Mouse (Mus musculus) liver, postnatal 0 days (tissue): ENCODE measurements around the gene Cdc42. TPM values are rescaled to one million over a fixed set of nuclear protein-coding genes. Genes with fewer than 3 reads are reported as not detected.

ENCODE experiments used
- ATAC-seq: fragments of 200-750 bp; cut with Nextera tagmentation; 2 replicates; pipeline ENCODE4 v1.8.0; 2017; ENCODE audit warnings: mild to moderate bottlenecking, moderate library complexity
- DNase-seq: peaks from one replicate; pipeline ENCODE4 v3.0.0-alpha.2; 2016
- H3K27ac ChIP-seq: fragments of 300-500 bp; sonication (generic); 2 replicates; pipeline ENCODE4 v1.5.1; 2014; ENCODE audit warnings: antibody characterized with exemption, moderate library complexity, mild to moderate bottlenecking, low read depth
- H3K27me3 ChIP-seq: fragments of 300-500 bp; sonication (generic); 2 replicates; pipeline ENCODE4 v1.6.1; 2014; ENCODE audit warnings: low read length, control low read depth, mixed read lengths; ENCODE audit not compliant: insufficient read depth
- H3K36me3 ChIP-seq: fragments of 300-500 bp; sonication (generic); replicated peaks from 2 replicates; pipeline ENCODE4 v1.6.1; 2014; ENCODE audit warnings: mild to moderate bottlenecking, control low read depth, low read length, moderate library complexity, mixed read lengths; ENCODE audit not compliant: insufficient read depth
- H3K4me1 ChIP-seq: fragments of 300-500 bp; sonication (generic); 2 replicates; pipeline ENCODE4 v1.6.1; 2014; ENCODE audit warnings: antibody characterized with exemption, mild to moderate bottlenecking, control low read depth; ENCODE audit not compliant: insufficient read depth
- H3K4me2 ChIP-seq: fragments of 300-500 bp; sonication (generic); 2 replicates; pipeline ENCODE4 v1.6.1; 2014; ENCODE audit warnings: low read depth, mild to moderate bottlenecking, low read length, moderate library complexity, mixed read lengths
- H3K4me3 ChIP-seq: fragments of 300-500 bp; sonication (generic); 2 replicates; pipeline ENCODE4 v1.5.1; 2014; ENCODE audit warnings: low read depth, low read length
- H3K9ac ChIP-seq: fragments of 300-500 bp; sonication (generic); replicated peaks from 2 replicates; pipeline ENCODE4 v1.6.1; 2014; ENCODE audit warnings: mild to moderate bottlenecking, moderate library complexity
- H3K9me3 ChIP-seq: fragments of 300-500 bp; sonication (generic); 2 replicates; pipeline ENCODE4 v1.6.1; 2016; ENCODE audit warnings: mild to moderate bottlenecking, control low read depth, low read length, mixed read lengths
- CTCF ChIP-seq: sonication (generic); IDR thresholded peaks from 2 replicates; pipeline ENCODE4 v1.5.1; 2016; ENCODE audit warnings: antibody characterized with exemption, low read depth
- EP300 ChIP-seq: IDR thresholded peaks from 2 replicates; pipeline ENCODE4 v1.6.1; 2016; ENCODE audit warnings: antibody characterized with exemption, low read depth, mild to moderate bottlenecking
- WGBS: fragments of 180-500 bp; shearing (Covaris S2); extraction: QIAGEN DNeasy Blood & Tissue Kit; methylation state at CpG from one replicate; pipeline ENCODE4 v1.1.7; 2014; ENCODE audit not compliant: insufficient replicate concordance; 5-methylcytosine and 5-hydroxymethylcytosine counted together
- polyA plus RNA-seq: library from polyadenylated mRNA; unstranded; fragments of >200 nt; fragmentation: Nextera tagmentation; extraction: Ambion mirVana; gene quantifications from 2 replicates; pipeline ENCODE4 v1.2.1, GENCODE M21; 2015

Cdc42 gene
- polyA plus RNA-seq, 1 experiment from 2014 or later, result 227 TPM

DNA sequence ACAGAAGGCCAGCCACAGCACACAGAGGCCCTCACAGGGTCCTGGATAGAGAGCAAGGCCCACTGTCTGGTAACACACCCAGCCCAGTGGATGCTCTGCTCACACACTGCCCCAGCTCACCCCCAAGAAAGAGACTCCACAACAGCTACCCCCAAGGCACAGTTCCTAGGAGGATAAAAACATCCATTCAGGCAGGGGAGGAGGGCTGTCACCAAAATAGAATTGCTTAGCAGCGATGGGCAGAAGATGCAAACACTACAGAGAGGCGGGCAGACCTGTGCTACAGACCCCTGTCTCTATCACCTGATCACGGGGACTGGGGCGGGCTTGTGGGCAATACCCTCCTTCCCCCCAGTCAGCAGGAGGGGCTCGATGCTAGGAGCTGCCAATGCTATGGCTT is 63.0 kb downstream of the Cdc42 start:
- no peaks in the 10 kb centered on the region for H3K9me3 ChIP-seq
- H3K27me3 ChIP-seq, result no peaks in the 10 kb centered on the region
- H3K27ac ChIP-seq, result no peak overlapping the region
- no peak for ATAC-seq
- no peak overlapping the region for H3K9ac ChIP-seq
- no peak overlapping the region for H3K4me2 ChIP-seq
- no peak for DNase-seq
- H3K4me1 ChIP-seq, result peaks cover 5% of the 10 kb centered on the region; the same call in 1 of the 2 replicates
- 81% methylated on average over 5 of the region's 5 CpGs for WGBS
- peaks cover 3% of the 10 kb centered on the region for H3K36me3 ChIP-seq
- no peak overlapping the region for H3K4me3 ChIP-seq
- no peak for TF ChIP-seq EP300
- no peak for TF ChIP-seq CTCF

DNA sequence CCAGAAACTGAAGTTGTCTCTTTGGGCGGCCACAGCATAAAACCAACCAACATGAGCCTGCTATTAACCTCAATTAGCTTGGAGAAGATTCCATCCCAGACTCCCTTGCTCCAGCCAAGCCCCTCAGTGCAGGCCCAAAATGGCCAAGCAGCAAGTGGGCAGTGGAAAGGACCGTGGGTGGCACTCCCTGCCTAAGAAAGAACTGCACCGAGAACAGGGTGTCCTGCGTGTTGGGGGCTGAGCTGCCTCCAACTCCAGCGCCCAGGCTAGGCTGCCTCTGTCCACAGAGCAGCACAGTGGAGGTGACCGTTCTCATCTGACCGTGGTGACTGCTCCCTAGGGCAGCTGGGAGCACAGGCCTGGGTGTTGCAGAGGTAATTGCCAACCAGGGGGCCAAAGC is 63.5 kb downstream of the Cdc42 start:
- no peak for DNase-seq
- no peak overlapping the region for H3K4me3 ChIP-seq
- H3K4me2 ChIP-seq, result no peak overlapping the region
- peaks cover 3% of the 10 kb centered on the region for H3K36me3 ChIP-seq
- H3K27ac ChIP-seq, result no peak overlapping the region
- no peak overlapping the region for H3K9ac ChIP-seq
- no peak for ATAC-seq
- peaks cover 3% of the 10 kb centered on the region; the same call in 1 of the 2 replicates for H3K4me1 ChIP-seq
- 77% methylated on average over 7 of the region's 7 CpGs for WGBS
- TF ChIP-seq CTCF (no peak), EP300 (no peak)
- no peaks in the 10 kb centered on the region for H3K27me3 ChIP-seq
- no peaks in the 10 kb centered on the region for H3K9me3 ChIP-seq

DNA sequence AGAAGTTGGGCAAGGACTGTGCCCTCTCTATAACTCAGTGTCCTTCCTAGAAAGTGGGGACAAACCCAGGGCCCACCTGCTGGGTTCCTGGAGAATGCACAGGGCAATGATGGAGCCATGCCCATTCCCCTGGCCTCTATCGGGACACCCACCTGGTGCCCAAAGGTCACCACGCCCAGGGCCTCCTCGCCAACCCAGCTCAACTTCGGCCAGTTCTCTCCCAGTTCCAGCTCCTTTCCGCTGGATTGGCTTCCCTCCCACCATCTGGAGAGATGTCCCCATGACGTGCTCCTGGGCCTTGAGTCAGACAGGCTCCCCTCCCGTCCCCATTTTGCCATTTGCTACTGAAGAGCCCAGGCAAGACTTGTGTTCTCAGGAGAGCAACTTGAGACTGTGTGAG is 64.9 kb downstream of the Cdc42 start:
- Histone ChIP-seq H3K27me3 (no peaks in the 10 kb centered on the region), H3K9me3 (no peaks in the 10 kb centered on the region), H3K36me3 (peaks cover 3% of the 10 kb centered on the region), H3K9ac (no peak overlapping the region), H3K4me2 (no peak overlapping the region), H3K4me3 (no peak overlapping the region), H3K27ac (no peak overlapping the region), H3K4me1 (no peaks in the 10 kb centered on the region)
- DNase-seq (no peak), ATAC-seq (no peak)
- no peak for TF ChIP-seq EP300
- TF ChIP-seq CTCF, result no peak
- WGBS, result 84% methylated on average over 7 of the region's 7 CpGs

DNA sequence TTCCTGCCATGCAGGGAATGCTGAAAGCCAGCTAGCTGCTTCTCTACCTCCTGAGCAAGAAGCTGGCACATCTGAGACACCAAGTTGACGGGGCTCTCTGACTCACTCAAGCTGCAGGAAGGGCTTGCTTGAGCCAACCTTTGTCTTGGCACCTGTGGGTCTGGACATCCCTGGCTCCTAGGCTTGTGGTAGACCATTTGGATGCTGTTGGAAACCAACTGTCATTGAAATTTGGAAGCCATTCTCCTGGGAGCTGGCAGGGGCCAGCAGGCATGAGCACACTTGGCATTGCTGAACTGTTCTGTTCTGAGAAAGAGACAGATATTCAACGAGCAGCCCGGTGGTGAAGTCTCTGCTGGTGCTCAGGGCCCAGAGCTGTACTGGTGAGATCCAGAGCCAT is 67.3 kb downstream of the Cdc42 start:
- Histone ChIP-seq H3K4me1 (peaks cover 6% of the 10 kb centered on the region; the same call in 1 of the 2 replicates), H3K27ac (no peak overlapping the region), H3K4me3 (no peak overlapping the region), H3K9ac (no peak overlapping the region), H3K36me3 (no peaks in the 10 kb centered on the region), H3K4me2 (no peak overlapping the region), H3K9me3 (no peaks in the 10 kb centered on the region), H3K27me3 (no peaks in the 10 kb centered on the region)
- WGBS, result 71% methylated on average over 3 of the region's 3 CpGs
- TF ChIP-seq CTCF (no peak), EP300 (no peak)
- no peak for ATAC-seq
- no peak for DNase-seq

DNA sequence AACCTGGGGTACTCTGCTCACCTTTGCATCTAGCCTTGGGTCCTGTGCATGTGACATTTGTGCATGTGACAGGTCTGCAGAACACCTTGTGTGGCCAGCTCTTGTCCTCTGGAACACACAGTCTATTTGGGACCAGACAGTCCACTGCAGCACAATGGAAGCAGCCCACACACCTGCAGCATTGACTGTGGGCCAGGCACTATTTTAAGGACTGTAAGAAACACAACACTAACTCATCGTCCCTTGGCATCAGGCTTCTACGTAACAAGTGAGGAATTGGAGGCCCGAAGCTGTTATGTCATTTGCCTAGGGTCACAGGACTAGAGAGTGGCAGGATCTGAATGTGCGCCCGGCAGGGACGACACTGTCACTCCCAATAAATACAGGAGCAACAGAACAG is 67.8 kb downstream of the Cdc42 start:
- DNase-seq (no peak), ATAC-seq (no peak)
- Histone ChIP-seq H3K27me3 (no peaks in the 10 kb centered on the region), H3K27ac (no peak overlapping the region), H3K4me3 (no peak overlapping the region), H3K36me3 (no peaks in the 10 kb centered on the region), H3K9me3 (no peaks in the 10 kb centered on the region), H3K4me2 (no peak overlapping the region), H3K4me1 (peaks cover 6% of the 10 kb centered on the region; the same call in 1 of the 2 replicates), H3K9ac (no peak overlapping the region)
- 85% methylated on average over 6 of the region's 6 CpGs for WGBS
- TF ChIP-seq EP300 (no peak), CTCF (no peak)

DNA sequence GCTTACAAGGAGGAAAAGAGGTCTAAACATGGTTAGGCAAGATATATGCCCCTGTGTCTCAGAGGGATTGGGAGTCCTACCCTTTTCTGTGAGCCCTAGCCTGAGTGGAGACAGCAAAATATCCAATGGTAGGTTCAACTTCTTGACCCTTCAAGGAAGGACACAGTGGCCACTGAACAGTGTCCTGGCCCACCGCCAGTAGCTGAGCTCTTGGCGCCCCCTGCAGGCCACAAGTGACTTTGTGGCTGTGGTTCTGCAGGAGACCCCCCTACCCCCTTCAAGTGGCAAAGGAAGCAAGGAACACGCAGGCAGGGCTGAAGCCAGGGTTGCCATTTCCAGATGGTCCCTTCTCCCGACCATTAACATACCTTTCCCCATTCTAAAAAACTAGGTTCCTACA is 69.7 kb downstream of the Cdc42 start:
- ATAC-seq (no peak), DNase-seq (peak; percentile 69)
- Histone ChIP-seq H3K9me3 (no peaks in the 10 kb centered on the region), H3K36me3 (no peaks in the 10 kb centered on the region), H3K4me3 (no peak overlapping the region), H3K27me3 (peaks cover 9% of the 10 kb centered on the region; the same call in 1 of the 2 replicates), H3K27ac (no peak overlapping the region), H3K4me1 (peaks cover 6% of the 10 kb centered on the region; the same call in 1 of the 2 replicates), H3K9ac (no peak overlapping the region), H3K4me2 (no peak overlapping the region)
- TF ChIP-seq CTCF (peak; percentile 86), EP300 (no peak)
- 5% methylated on average over 4 of the region's 4 CpGs for WGBS

DNA sequence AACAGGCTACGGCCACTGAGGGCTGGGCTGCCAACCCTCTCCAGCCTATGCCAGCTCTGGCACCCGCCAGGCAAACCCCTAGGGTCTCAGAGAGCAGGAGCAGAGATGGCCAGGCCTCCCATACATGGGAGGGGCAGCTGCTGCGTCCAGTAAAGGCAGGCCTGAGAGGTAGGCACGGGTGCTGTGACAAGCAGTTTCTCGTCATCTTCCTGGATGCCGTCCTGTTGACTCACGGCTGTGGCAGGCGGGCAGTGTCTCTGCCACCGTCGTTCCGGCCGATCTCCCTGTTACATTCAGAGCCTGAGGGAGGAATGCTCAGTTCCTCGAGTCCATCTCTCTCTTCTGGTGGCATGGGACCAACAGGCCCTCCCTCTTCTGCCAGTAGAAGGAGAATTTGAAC is 70.3 kb downstream of the Cdc42 start:
- no peaks in the 10 kb centered on the region for H3K9me3 ChIP-seq
- H3K4me3 ChIP-seq, result no peak overlapping the region
- ATAC-seq (peak; percentile 4; the same call in 1 of the 2 replicates), DNase-seq (no peak)
- H3K27me3 ChIP-seq, result peaks cover 13% of the 10 kb centered on the region; the same call in 1 of the 2 replicates
- WGBS, result 70% methylated on average over 13 of the region's 13 CpGs
- TF ChIP-seq CTCF, result no peak
- TF ChIP-seq EP300, result no peak
- H3K36me3 ChIP-seq, result no peaks in the 10 kb centered on the region
- H3K27ac ChIP-seq, result peak overlapping the region; percentile 35; the same call in 1 of the 2 replicates
- H3K4me1 ChIP-seq, result peaks cover 6% of the 10 kb centered on the region; the same call in 1 of the 2 replicates
- no peak overlapping the region for H3K9ac ChIP-seq
- no peak overlapping the region for H3K4me2 ChIP-seq
